Mouse (Mus musculus) heart, adult 2 months (tissue): ENCODE results near the gene Wnt7a.

Experiments used
- EP300 ChIP-seq: fragments of 200-500 bp; IDR thresholded peaks from 2 replicates; pipeline ENCODE4 v1.6.1; 2011; ENCODE audit warnings: low read depth, low read length, control low read depth; ENCODE audit not compliant: insufficient read depth
- POLR2A ChIP-seq: fragments of 200-500 bp; IDR thresholded peaks from 2 replicates; pipeline ENCODE4 v1.6.1; 2011; ENCODE audit warnings: mild to moderate bottlenecking, low read depth, low read length, control low read depth; ENCODE audit not compliant: insufficient read depth

DNA sequence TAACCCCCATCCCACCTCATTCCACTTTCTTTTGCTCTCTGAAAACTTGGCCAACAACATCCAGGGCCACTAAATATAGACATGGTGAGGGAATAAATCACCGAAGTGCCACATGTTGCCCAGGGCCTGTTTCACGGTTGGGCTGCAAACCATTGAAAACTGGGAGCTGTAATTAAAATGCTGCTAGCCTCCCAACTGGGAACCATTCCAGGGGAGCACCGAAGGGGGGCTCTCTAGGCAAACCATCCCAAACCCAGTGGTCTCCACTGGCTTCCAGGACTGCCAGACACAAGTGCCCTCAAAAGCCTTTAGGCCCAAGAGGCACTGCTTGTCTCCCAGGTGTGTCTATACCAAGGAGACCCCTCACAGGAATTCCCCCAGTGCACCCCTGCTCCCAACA lies 31.9 kb downstream of the Wnt7a start:
- TF ChIP-seq EP300 (no peak), POLR2A (no peak)
